Mouse (Mus musculus) heart, embryonic 12.5 days (tissue): ENCODE data around the gene Tac4. TPM values are rescaled to one million over a fixed set of nuclear protein-coding genes. Genes with fewer than 3 reads are reported as not detected.

ENCODE experiments used
- ATAC-seq: fragments of 200-750 bp; cut with Nextera tagmentation; 2 replicates; pipeline ENCODE4 v1.8.0; 2017; ENCODE audit warnings: moderate TSS enrichment, moderate library complexity; ENCODE audit not compliant: insufficient number of reproducible peaks, low FRiP score
- H3K27ac ChIP-seq: fragments of 300-500 bp; sonication (generic); 2 replicates; pipeline ENCODE4 v1.5.1; 2016; ENCODE audit warnings: mild to moderate bottlenecking, moderate library complexity; ENCODE audit not compliant: poor library complexity, severe bottlenecking
- H3K27me3 ChIP-seq: fragments of 300-500 bp; sonication (generic); replicated peaks from 2 replicates; pipeline ENCODE4 v1.6.1; 2016; ENCODE audit warnings: mild to moderate bottlenecking, moderate library complexity
- H3K36me3 ChIP-seq: fragments of 300-500 bp; sonication (generic); 2 replicates; pipeline ENCODE4 v1.6.1; 2016; ENCODE audit warnings: mild to moderate bottlenecking, moderate library complexity
- H3K4me1 ChIP-seq: fragments of 300-500 bp; sonication (generic); replicated peaks from 2 replicates; pipeline ENCODE4 v1.6.1; 2016; ENCODE audit warnings: mild to moderate bottlenecking
- H3K4me2 ChIP-seq: fragments of 300-500 bp; sonication (generic); 2 replicates; pipeline ENCODE4 v1.6.1; 2016; ENCODE audit warnings: mild to moderate bottlenecking, moderate library complexity
- H3K4me3 ChIP-seq: fragments of 300-500 bp; sonication (generic); 2 replicates; pipeline ENCODE4 v1.5.1; 2016; ENCODE audit warnings: mild to moderate bottlenecking
- H3K9ac ChIP-seq: fragments of 300-500 bp; sonication (generic); 2 replicates; pipeline ENCODE4 v1.6.1; 2016; ENCODE audit warnings: mild to moderate bottlenecking, moderate library complexity
- H3K9me3 ChIP-seq: fragments of 300-500 bp; sonication (generic); replicated peaks from 2 replicates; pipeline ENCODE4 v1.6.1; 2016; ENCODE audit warnings: mild to moderate bottlenecking, moderate library complexity
- WGBS: fragments of 180-500 bp; shearing (Covaris S2); methylation state at CpG from one replicate; pipeline ENCODE4 v1.1.7; 2016; 5-methylcytosine and 5-hydroxymethylcytosine counted together
- polyA plus RNA-seq: library from polyadenylated mRNA; unstranded; fragments of >200 nt; fragmentation: Nextera tagmentation; extraction: Ambion mirVana; gene quantifications from 2 replicates; pipeline ENCODE4 v1.2.1, GENCODE M21; 2016

Tac4 gene
- polyA plus RNA-seq, result not detected in 2 replicates

DNA sequence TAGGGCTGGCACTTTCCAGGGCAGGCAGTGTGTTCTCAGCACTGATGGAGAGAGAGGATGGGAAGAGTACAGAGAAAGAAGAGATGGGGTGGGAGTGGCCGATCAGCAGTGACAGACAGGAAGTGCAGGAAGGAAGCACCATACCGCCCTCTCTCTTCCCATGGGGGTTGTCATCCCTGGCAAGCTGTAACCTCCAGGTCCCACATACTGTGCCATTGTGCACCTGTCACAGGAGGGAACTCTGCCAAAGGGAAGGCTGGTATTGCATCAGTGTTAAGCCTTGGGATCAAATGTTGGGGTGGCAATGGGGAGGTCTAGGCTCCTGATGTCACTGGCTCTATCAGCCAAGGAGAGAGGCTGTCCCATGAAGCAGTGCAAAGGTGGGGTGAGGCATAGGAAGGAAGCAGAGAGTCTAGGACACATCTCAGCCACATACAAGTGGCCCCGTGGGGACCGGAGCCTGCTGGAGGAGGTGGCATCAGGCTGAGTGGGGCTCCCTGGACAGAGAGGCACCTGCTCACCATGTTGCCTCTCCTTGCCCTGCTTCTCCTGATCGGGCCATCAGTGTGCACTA is at the start of gene Tac4:
Gene Tac4, plus strand, starts transcription at position 352 of the 574 bp plus-strand sequence.
- WGBS, result 66% methylated on average over 5 of the region's 5 CpGs
- peaks cover 8% of the 10 kb centered on the region; the same call in 1 of the 2 replicates for H3K36me3 ChIP-seq
- ATAC-seq, result no peak
- H3K27me3 ChIP-seq, result 0 out of 2 replicates have a peak, but pooled peaks cover 7% of the 10 kb centered on the region
- no peak within 1 kb of the TSS for H3K4me3 ChIP-seq
- H3K27ac ChIP-seq, result no peak within 1 kb of the TSS
- H3K9me3 ChIP-seq, result no peaks in the 10 kb centered on the region
- H3K4me2 ChIP-seq, result no peak within 1 kb of the TSS
- peaks cover 17% of the 10 kb centered on the region for H3K4me1 ChIP-seq
- no peak within 1 kb of the TSS for H3K9ac ChIP-seq

DNA sequence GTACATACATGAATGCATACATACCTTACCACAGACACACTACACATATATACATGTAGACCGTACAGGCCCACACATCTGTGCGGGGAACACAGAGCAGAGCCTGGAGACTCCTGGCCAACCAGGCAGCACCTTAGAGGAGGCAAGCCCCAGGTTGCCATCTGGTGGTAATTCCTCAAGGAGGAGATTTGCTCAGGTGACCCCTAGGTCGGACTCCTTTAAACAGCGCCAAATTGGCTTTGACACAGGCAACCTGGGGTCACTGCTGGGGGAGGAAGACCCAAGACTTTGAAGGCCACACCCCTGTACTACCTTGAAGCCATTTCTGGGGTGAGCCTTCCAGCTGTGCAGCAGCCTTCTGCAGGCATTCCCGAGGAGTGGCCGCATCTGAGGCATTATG is 47.7 kb upstream of the Tac4 start:
- Histone ChIP-seq H3K4me2 (no peak overlapping the region), H3K36me3 (no peaks in the 10 kb centered on the region), H3K4me3 (no peak overlapping the region), H3K9ac (no peak overlapping the region), H3K27me3 (peaks cover 64% of the 10 kb centered on the region), H3K4me1 (peaks cover 22% of the 10 kb centered on the region), H3K9me3 (no peaks in the 10 kb centered on the region), H3K27ac (no peak overlapping the region)
- ATAC-seq, result no peak
- 23% methylated on average over 6 of the region's 6 CpGs for WGBS

DNA sequence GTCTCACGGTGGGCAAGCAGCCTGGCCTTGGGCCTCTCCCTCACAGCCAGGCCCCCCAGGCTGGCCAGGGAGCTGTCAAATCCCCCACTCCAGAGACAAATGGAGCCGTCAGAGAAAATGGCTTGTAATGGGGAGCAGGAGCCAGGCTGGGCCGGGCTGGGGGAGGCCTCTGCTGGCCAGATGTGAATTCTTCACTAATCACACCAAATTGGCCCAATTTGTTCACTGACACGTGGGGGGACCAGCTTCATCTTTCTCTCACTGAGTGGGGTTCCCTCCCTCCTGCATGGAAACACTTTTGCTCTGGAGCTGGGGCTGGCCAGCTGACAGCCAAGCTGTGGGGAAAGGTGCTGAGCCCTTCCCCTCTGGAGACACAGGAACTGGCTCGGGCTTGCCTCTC is 47.0 kb upstream of the Tac4 start:
- ATAC-seq, result no peak
- no peak overlapping the region for H3K4me2 ChIP-seq

DNA sequence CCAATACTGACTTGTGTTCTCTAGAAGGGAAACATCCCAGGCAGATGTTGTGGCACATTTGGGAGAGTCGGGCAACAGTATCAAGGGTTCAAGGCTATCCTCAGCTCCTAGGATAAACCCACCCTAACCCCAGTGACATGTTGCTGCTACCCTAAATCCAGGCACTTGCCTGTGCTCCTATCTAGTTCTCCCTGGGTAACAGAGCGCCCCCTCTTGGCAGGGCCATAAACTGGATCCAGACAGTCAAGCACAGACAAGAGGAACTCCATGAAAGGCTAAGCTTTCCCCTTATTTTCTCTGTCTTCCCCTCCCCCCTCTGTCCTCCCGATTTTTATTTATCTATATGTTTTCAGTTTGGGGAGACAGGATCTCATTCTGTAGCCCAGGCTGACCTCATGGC is 45.1 kb upstream of the Tac4 start:
- peaks cover 77% of the 10 kb centered on the region for H3K27me3 ChIP-seq
- 60% methylated on average over 3 of the region's 3 CpGs for WGBS
- H3K27ac ChIP-seq, result no peak overlapping the region
- H3K4me3 ChIP-seq, result no peak overlapping the region
- H3K4me2 ChIP-seq, result no peak overlapping the region
- ATAC-seq, result no peak
- peaks cover 10% of the 10 kb centered on the region for H3K4me1 ChIP-seq
- H3K9ac ChIP-seq, result no peak overlapping the region
- H3K36me3 ChIP-seq, result no peaks in the 10 kb centered on the region
- H3K9me3 ChIP-seq, result no peaks in the 10 kb centered on the region

More for the DNA sequence above, 47.0 kb upstream of the Tac4 start:
- Histone ChIP-seq H3K36me3 (no peaks in the 10 kb centered on the region), H3K9me3 (no peaks in the 10 kb centered on the region), H3K27ac (no peak overlapping the region), H3K27me3 (peaks cover 66% of the 10 kb centered on the region), H3K9ac (no peak overlapping the region), H3K4me3 (no peak overlapping the region), H3K4me1 (peaks cover 22% of the 10 kb centered on the region)
- 8% methylated on average over 5 of the region's 5 CpGs for WGBS

DNA sequence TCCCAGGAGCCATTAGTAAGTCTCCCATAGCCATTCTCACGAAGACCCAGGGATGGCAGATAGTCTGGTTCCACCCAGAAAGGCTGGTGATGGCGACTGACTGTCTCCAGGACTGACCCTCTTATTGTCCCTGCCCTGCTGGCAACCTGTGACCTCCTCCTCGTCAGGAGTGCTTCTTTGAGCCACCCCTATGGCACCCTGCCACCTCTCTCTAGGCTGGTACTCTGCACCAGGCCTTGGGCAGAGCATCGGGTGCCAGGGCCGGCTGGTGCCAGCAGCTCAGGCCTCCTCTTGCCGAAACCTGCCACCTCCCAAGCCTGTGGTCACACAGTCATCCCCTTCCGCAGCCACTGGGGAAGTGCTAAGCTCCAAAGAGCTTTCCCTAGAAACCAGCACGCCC is 42.2 kb upstream of the Tac4 start:
- peaks cover 16% of the 10 kb centered on the region for H3K4me1 ChIP-seq
- no peak overlapping the region for H3K4me3 ChIP-seq
- no peaks in the 10 kb centered on the region for H3K9me3 ChIP-seq
- 57% methylated on average over 8 of the region's 8 CpGs for WGBS
- no peak overlapping the region for H3K9ac ChIP-seq
- H3K4me2 ChIP-seq, result no peak overlapping the region
- no peaks in the 10 kb centered on the region for H3K36me3 ChIP-seq
- peaks cover 84% of the 10 kb centered on the region for H3K27me3 ChIP-seq
- no peak overlapping the region for H3K27ac ChIP-seq
- no peak for ATAC-seq

DNA sequence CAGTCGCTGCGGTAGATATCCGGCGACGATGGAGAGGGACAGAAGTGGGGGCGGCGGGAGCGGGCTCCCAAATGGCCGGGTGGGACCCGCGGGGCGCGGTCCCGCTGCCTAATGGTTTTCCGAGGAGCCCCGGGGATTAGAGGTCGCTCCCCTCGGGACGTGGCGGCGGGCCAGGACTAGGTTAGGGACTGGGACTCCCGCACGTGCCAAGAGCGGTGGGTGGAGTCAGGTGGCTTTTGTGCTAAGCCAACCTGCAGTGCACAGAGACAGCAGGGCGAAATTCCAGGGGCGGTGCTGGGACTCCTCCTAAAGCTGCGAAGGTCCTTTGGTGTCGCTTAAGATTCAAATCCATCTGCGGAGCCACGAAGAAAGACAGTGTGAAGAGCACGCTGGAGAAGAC is 37.9 kb upstream of the Tac4 start:
- peak overlapping the region; percentile 33 for H3K4me3 ChIP-seq
- H3K27me3 ChIP-seq, result peaks cover 74% of the 10 kb centered on the region
- H3K4me2 ChIP-seq, result peak overlapping the region; percentile 65
- H3K9ac ChIP-seq, result peak overlapping the region; percentile 33
- no peaks in the 10 kb centered on the region for H3K36me3 ChIP-seq
- H3K4me1 ChIP-seq, result peaks cover 21% of the 10 kb centered on the region
- no peaks in the 10 kb centered on the region for H3K9me3 ChIP-seq
- H3K27ac ChIP-seq, result no peak overlapping the region
- ATAC-seq, result no peak
- 1% methylated on average over 31 of the region's 31 CpGs for WGBS

DNA sequence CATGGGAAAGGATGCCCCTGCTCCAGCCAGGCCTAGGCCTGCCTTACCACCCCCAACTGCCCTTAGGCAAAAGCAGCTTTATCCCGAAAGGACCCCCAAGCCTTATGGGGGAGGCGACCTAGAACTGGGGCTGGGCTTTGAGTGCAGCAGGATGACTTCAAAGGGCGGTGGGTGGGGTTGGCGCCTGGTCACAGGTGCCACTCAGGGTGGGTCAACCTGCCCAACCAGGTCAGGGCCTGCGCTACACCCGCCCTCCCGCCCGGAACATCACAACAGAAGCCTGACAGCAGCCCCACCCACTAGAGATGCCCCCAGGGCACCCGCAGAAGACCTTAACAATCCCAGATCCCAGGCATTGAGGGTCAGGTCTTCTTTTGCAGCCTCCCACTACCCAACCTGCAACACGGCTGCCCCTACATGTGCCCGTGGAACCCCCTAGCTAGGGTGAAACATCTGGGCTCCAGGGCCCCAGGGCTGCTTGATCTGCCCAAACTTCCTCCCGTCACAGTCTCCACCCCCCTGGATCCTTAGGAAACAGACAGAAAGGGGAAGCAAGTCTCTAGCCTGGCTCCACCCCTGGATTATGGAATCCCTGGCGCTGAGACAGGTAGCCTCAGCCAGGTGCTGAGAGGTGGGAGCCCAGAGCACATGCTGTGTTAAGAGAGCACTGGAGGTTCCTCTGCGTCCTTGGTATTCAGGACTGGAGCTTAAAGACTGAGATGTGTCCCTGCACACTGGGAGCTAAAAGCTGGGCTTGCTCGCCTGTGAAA is 37.0 kb upstream of the Tac4 start:
- Histone ChIP-seq H3K4me1 (peaks cover 21% of the 10 kb centered on the region), H3K4me3 (no peak overlapping the region), H3K9ac (no peak overlapping the region), H3K27me3 (peaks cover 65% of the 10 kb centered on the region), H3K9me3 (no peaks in the 10 kb centered on the region), H3K27ac (no peak overlapping the region), H3K36me3 (no peaks in the 10 kb centered on the region), H3K4me2 (no peak overlapping the region; the same call in 1 of the 2 replicates)
- no peak for ATAC-seq
- WGBS, result 13% methylated on average over 15 of the region's 15 CpGs

DNA sequence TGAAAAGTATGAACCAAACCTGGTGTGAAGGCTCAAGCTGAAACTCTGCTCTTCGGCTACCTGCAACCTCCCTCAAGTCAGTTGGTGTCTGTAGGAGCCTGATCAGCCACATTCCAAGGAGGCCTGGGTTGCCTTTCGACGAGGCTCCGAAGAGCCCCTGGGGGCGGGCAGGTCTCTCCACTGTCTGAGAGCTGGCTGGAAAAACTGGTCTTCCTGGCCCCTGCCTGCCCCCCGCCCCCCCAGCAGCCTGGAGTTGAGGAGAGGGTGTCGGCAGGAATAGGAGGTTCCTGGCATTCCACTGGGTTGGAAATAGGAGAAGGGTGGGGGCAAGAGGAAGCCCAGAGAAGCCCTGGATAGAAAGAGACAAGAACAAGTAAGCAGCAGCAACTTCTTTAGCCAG is 35.9 kb upstream of the Tac4 start:
- H3K27ac ChIP-seq, result no peak overlapping the region
- H3K4me2 ChIP-seq, result no peak overlapping the region
- H3K9me3 ChIP-seq, result no peaks in the 10 kb centered on the region
- H3K27me3 ChIP-seq, result peaks cover 64% of the 10 kb centered on the region
- ATAC-seq, result no peak
- no peak overlapping the region for H3K9ac ChIP-seq
- H3K4me1 ChIP-seq, result peaks cover 21% of the 10 kb centered on the region
- H3K36me3 ChIP-seq, result no peaks in the 10 kb centered on the region
- 16% methylated on average over 7 of the region's 7 CpGs for WGBS
- H3K4me3 ChIP-seq, result no peak overlapping the region

DNA sequence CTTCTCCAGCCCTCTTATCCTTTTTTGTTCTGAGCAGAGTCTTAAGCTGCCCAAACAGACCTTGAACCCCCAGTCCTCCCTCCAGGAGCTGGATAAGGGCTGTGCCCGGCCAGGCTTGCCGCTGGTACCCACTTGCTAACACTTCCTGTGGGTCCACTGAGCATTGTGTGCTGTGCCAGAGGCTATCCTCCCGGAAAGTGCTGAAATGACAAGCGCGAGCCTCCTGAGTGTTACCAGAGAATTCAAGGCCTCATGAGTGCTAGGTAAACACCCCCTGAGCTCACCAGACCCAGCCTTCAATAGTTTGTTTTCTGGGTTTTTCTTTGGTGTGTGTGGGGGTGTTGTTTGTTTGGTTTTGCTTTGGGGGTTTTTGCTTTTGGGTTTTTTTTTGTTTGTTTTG is 33.9 kb upstream of the Tac4 start:
- Histone ChIP-seq H3K27ac (no peak overlapping the region), H3K9ac (no peak overlapping the region), H3K4me2 (no peak overlapping the region), H3K36me3 (no peaks in the 10 kb centered on the region), H3K4me3 (no peak overlapping the region), H3K9me3 (no peaks in the 10 kb centered on the region), H3K27me3 (peaks cover 54% of the 10 kb centered on the region), H3K4me1 (peaks cover 28% of the 10 kb centered on the region)
- ATAC-seq, result no peak
- 30% methylated on average over 5 of the region's 5 CpGs for WGBS

DNA sequence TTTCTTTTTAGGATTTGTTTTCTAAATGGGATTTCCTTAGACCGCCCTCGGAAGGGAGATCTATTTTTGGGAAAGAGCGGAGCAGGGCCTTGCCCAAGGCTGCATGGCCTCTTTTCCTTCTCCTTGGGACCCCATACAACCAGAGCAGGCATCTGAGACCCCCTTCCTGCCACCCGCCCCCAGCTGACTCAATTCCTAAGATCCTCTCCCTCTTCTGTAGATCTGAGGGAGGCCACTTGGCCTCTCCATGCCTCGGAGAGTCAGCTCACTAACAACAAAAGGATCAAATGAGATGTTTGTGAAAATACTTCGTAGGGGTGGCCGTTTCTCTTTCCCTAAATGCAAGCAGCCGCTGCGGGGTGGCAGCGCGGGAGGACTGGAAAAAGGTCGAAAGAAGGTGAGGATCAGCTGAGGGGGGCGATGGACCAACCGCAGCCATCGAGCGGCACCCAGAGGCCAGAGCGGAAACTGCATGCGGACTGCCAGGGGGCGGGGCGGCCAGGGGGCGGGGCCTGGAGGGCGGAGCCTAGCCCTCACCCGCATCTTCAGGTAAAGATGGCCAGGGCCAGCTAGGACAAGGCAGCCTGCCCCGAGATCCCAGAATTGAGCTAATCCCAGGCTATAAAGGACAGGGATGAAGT is 29.5 kb upstream of the Tac4 start:
- no peaks in the 10 kb centered on the region for H3K36me3 ChIP-seq
- H3K27me3 ChIP-seq, result peaks cover 38% of the 10 kb centered on the region
- peaks cover 7% of the 10 kb centered on the region; the same call in 1 of the 2 replicates for H3K4me1 ChIP-seq
- no peak overlapping the region for H3K27ac ChIP-seq
- WGBS, result 9% methylated on average over 24 of the region's 24 CpGs
- peak overlapping the region; percentile 60 for H3K4me2 ChIP-seq
- peak overlapping the region; percentile 23; the same call in 1 of the 2 replicates for H3K4me3 ChIP-seq
- H3K9ac ChIP-seq, result 0 out of 2 replicates have a peak overlapping the region, but pooled peaks have one; percentile 26
- 0 out of 2 replicates have a peak, but pooled peaks have one; percentile 31 for ATAC-seq
- no peaks in the 10 kb centered on the region for H3K9me3 ChIP-seq

DNA sequence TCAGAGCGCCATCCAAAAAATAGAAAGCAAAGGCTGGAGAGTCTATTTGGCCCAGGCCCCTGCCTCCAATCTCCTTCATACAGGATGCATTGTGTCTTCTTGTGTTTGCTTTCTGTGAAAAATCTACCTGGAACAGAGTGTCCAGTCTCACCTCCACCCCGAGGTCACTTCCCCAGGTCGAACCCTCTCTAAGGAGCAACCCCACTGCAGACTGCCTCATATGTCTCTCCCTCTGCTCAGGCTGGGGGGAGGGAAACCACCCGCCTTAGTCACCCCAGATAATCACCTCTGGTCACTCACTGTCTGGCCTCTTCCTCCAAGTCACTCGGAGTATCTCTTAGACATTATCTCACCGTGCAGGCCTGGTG is 29.0 kb upstream of the Tac4 start:
- Histone ChIP-seq H3K27me3 (peaks cover 38% of the 10 kb centered on the region), H3K9me3 (no peaks in the 10 kb centered on the region), H3K4me3 (no peak overlapping the region), H3K27ac (no peak overlapping the region), H3K9ac (no peak overlapping the region), H3K4me1 (peaks cover 7% of the 10 kb centered on the region; the same call in 1 of the 2 replicates), H3K36me3 (no peaks in the 10 kb centered on the region), H3K4me2 (peak overlapping the region; percentile 60; the same call in 1 of the 2 replicates)
- WGBS, result 24% methylated on average over 6 of the region's 6 CpGs
- no peak for ATAC-seq
